Mouse (Mus musculus): ENCODE measurements around the gene Rps15. TPM values are rescaled to one million over a fixed set of nuclear protein-coding genes. Genes with fewer than 3 reads are reported as not detected.

Rps15 gene
- total RNA-seq, 1 experiment: 2,505 TPM

GRCm38 (mm10) chr10:80259463-80259805, 32.8 kb upstream of the Rps15 start:
- in situ Hi-C loops (cut with MboI; ENCODE audit: low sequenced_read_pairs in 2 of 2, unreplicated experiment in 2 of 2): no loop called here
- H3K9me3 ChIP-seq (ENCODE audit: control insufficient read depth, insufficient read depth, low read depth, low read length): no peaks in the 10 kb centered on the region
- TF ChIP-seq MAFK (IDR thresholded peaks at IDR 0.05; ENCODE audit: insufficient read depth, low read depth, low read length): no peak
- no peak for TF ChIP-seq ZNF384 (IDR thresholded peaks at IDR 0.05; ENCODE audit: low read depth, low read length)
- TF ChIP-seq HCFC1 (IDR thresholded peaks at IDR 0.05; ENCODE audit: borderline replicate concordance, insufficient read depth, low read length): no peak
- TF ChIP-seq ZC3H11A (IDR thresholded peaks at IDR 0.05; ENCODE audit: borderline replicate concordance, low read depth, low read length): no peak
- TF ChIP-seq CHD2 (IDR thresholded peaks at IDR 0.05; ENCODE audit: low read depth, low read length): no peak
- no peak overlapping the region for H3K27ac ChIP-seq (ENCODE audit: insufficient read depth, low read depth, low read length, poor library complexity, severe bottlenecking)
- no peak for DNase-seq (ENCODE audit: low read depth, low spot score)
- peaks cover 41% of the 10 kb centered on the region for H3K36me3 ChIP-seq (ENCODE audit: control insufficient read depth, insufficient read depth, low read length, poor library complexity, severe bottlenecking)
- H3K4me3 ChIP-seq (ENCODE audit: insufficient read depth in 1 of 2, low read depth in 1 of 2, low read length in 2 of 2, poor library complexity in 1 of 2, severe bottlenecking in 1 of 2): no peak overlapping the region
- peaks cover 0 to 15% of the 10 kb centered on the region in 2 experiments; a peak in 2 of 4 replicates for H3K4me1 ChIP-seq (ENCODE audit: control insufficient read depth in 2 of 2, insufficient read depth in 2 of 2, low read length in 2 of 2, poor library complexity in 1 of 2)
- no peak overlapping the region for H3K9ac ChIP-seq (ENCODE audit: insufficient read depth, low read depth, low read length, poor library complexity, severe bottlenecking)

GRCm38 (mm10) chr10:80259861-80260641, 32.2 kb upstream of the Rps15 start:
- no peak for DNase-seq (ENCODE audit: low read depth, low spot score)
- H3K9ac ChIP-seq (ENCODE audit: insufficient read depth, low read depth, low read length, poor library complexity, severe bottlenecking): peak overlapping the region; percentile 9; the same call in 1 of the 2 replicates
- no peak for TF ChIP-seq CHD2 (IDR thresholded peaks at IDR 0.05; ENCODE audit: low read depth, low read length)
- no peak for TF ChIP-seq ZNF384 (IDR thresholded peaks at IDR 0.05; ENCODE audit: low read depth, low read length)
- TF ChIP-seq HCFC1 (IDR thresholded peaks at IDR 0.05; ENCODE audit: borderline replicate concordance, insufficient read depth, low read length): no peak
- no peak for TF ChIP-seq MAFK (IDR thresholded peaks at IDR 0.05; ENCODE audit: insufficient read depth, low read depth, low read length)
- peak overlapping the region; percentile 61 to 86 for H3K4me3 ChIP-seq (ENCODE audit: insufficient read depth in 1 of 2, low read depth in 1 of 2, low read length in 2 of 2, poor library complexity in 1 of 2, severe bottlenecking in 1 of 2)
- peaks cover 35% of the 10 kb centered on the region for H3K36me3 ChIP-seq (ENCODE audit: control insufficient read depth, insufficient read depth, low read length, poor library complexity, severe bottlenecking)
- no peak overlapping the region for H3K27ac ChIP-seq (ENCODE audit: insufficient read depth, low read depth, low read length, poor library complexity, severe bottlenecking)
- H3K4me1 ChIP-seq (ENCODE audit: control insufficient read depth in 2 of 2, insufficient read depth in 2 of 2, low read length in 2 of 2, poor library complexity in 1 of 2): peaks cover 0 to 11% of the 10 kb centered on the region in 2 experiments; a peak in 2 of 4 replicates
- H3K9me3 ChIP-seq (ENCODE audit: control insufficient read depth, insufficient read depth, low read depth, low read length): no peaks in the 10 kb centered on the region
- in situ Hi-C loops (cut with MboI; ENCODE audit: low sequenced_read_pairs in 2 of 2, unreplicated experiment in 2 of 2): no loop called here

GRCm38 (mm10) chr10:80260642-80261584, 31.3 kb upstream of the Rps15 start, which contains the start of the genes Gamt and Dazap1:
Gene Gamt (minus strand): TSS chr10:80261012.
Gene Dazap1 (plus strand): TSS chr10:80261486.
- TF ChIP-seq MAFK (IDR thresholded peaks at IDR 0.05; ENCODE audit: insufficient read depth, low read depth, low read length) (no peak), HCFC1 (IDR thresholded peaks at IDR 0.05; ENCODE audit: borderline replicate concordance, insufficient read depth, low read length) (no peak)
- H3K4me3 ChIP-seq (ENCODE audit: insufficient read depth in 1 of 2, low read depth in 1 of 2, low read length in 2 of 2, poor library complexity in 1 of 2, severe bottlenecking in 1 of 2): peak within 1 kb of the TSS; percentile 68 to 86
- peaks cover 27% of the 10 kb centered on the region; the same call in 1 of the 2 replicates for H3K36me3 ChIP-seq (ENCODE audit: control insufficient read depth, insufficient read depth, low read length, poor library complexity, severe bottlenecking)
- H3K9ac ChIP-seq (ENCODE audit: insufficient read depth, low read depth, low read length, poor library complexity, severe bottlenecking): peak within 1 kb of the TSS; percentile 83; the same call in 1 of the 2 replicates
- DNase-seq (ENCODE audit: low read depth, low spot score): peak; percentile 98
- peaks cover 0 to 6% of the 10 kb centered on the region in 2 experiments; a peak in 1 of 4 replicates for H3K4me1 ChIP-seq (ENCODE audit: control insufficient read depth in 2 of 2, insufficient read depth in 2 of 2, low read length in 2 of 2, poor library complexity in 1 of 2)
- H3K9me3 ChIP-seq (ENCODE audit: control insufficient read depth, insufficient read depth, low read depth, low read length): no peaks in the 10 kb centered on the region
- in situ Hi-C loops (cut with MboI; ENCODE audit: low sequenced_read_pairs in 2 of 2, unreplicated experiment in 2 of 2): no loop called here
- peak within 1 kb of the TSS; percentile 65; the same call in 1 of the 2 replicates for H3K27ac ChIP-seq (ENCODE audit: insufficient read depth, low read depth, low read length, poor library complexity, severe bottlenecking)

- peaks cover 0 to 8% of the 10 kb centered on the region in 2 experiments; a peak in 2 of 4 replicates for H3K4me1 ChIP-seq (ENCODE audit: control insufficient read depth in 2 of 2, insufficient read depth in 2 of 2, low read length in 2 of 2, poor library complexity in 1 of 2)
- TF ChIP-seq HCFC1 (IDR thresholded peaks at IDR 0.05; ENCODE audit: borderline replicate concordance, insufficient read depth, low read length) (no peak), ZNF384 (IDR thresholded peaks at IDR 0.05; ENCODE audit: low read depth, low read length) (no peak), ZC3H11A (IDR thresholded peaks at IDR 0.05; ENCODE audit: borderline replicate concordance, low read depth, low read length) (no peak), MAFK (IDR thresholded peaks at IDR 0.05; ENCODE audit: insufficient read depth, low read depth, low read length) (no peak)
Observed at GRCm38 (mm10) chr10:80261585-80261968, 30.7 kb upstream of the Rps15 start.

More at GRCm38 (mm10) chr10:80261585-80261968, 30.7 kb upstream of the Rps15 start:
- Histone ChIP-seq H3K9me3 (ENCODE audit: control insufficient read depth, insufficient read depth, low read depth, low read length) (no peaks in the 10 kb centered on the region), H3K4me3 (ENCODE audit: insufficient read depth in 1 of 2, low read depth in 1 of 2, low read length in 2 of 2, poor library complexity in 1 of 2, severe bottlenecking in 1 of 2) (peak overlapping the region; percentile 68 to 86), H3K27ac (ENCODE audit: insufficient read depth, low read depth, low read length, poor library complexity, severe bottlenecking) (peak overlapping the region; percentile 65; the same call in 1 of the 2 replicates), H3K9ac (ENCODE audit: insufficient read depth, low read depth, low read length, poor library complexity, severe bottlenecking) (peak overlapping the region; percentile 83; the same call in 1 of the 2 replicates), H3K36me3 (ENCODE audit: control insufficient read depth, insufficient read depth, low read length, poor library complexity, severe bottlenecking) (peaks cover 22% of the 10 kb centered on the region; the same call in 1 of the 2 replicates)
- in situ Hi-C loops (cut with MboI; ENCODE audit: low sequenced_read_pairs in 2 of 2, unreplicated experiment in 2 of 2): no loop called here
- peak; percentile 91 for DNase-seq (ENCODE audit: low read depth, low spot score)
